Mouse (Mus musculus) CH12.LX (cell line): ENCODE results near the gene Rapgef4. TPM values are rescaled to one million over a fixed set of nuclear protein-coding genes. Genes with fewer than 3 reads are reported as not detected.

Experiments used
- DNase-seq: peaks from one replicate; pipeline ENCODE4 v3.0.0-alpha.2; 2013; ENCODE audit errors: extremely low read depth
- H3K27ac ChIP-seq: 2 replicates; pipeline ENCODE4 v1.5.1; 2012; ENCODE audit warnings: low read depth, mild to moderate bottlenecking, control low read depth, moderate library complexity; ENCODE audit not compliant: insufficient read depth
- H3K27me3 ChIP-seq: replicated peaks from 2 replicates; pipeline ENCODE3; 2012; ENCODE audit warnings: inconsistent platforms
- H3K36me3 ChIP-seq, 2 experiments: replicated peaks in 1 of 2; 2 replicates each; pipeline versions ENCODE3 to v1.6.1; 2012; ENCODE audit warnings: inconsistent platforms in 1 of 2, low read length in 1 of 2, mild to moderate bottlenecking in 1 of 2, mixed read lengths in 1 of 2, moderate library complexity in 1 of 2; ENCODE audit not compliant: control insufficient read depth in 1 of 2, insufficient read depth in 1 of 2
- H3K4me1 ChIP-seq, 2 experiments: 2 replicates each; pipeline ENCODE4 v1.6.1; 2012; ENCODE audit warnings: inconsistent platforms in 1 of 2, moderate library complexity in 1 of 2; ENCODE audit not compliant: insufficient read depth in 2 of 2, control insufficient read depth in 1 of 2
- H3K4me2 ChIP-seq: 2 replicates; pipeline ENCODE4 v1.6.1; 2012; ENCODE audit warnings: low read depth, mild to moderate bottlenecking, control low read depth; ENCODE audit not compliant: poor library complexity, insufficient read depth, severe bottlenecking
- H3K4me3 ChIP-seq, 3 experiments: fragments of 150-350 bp in 1 of 3; sonication (generic) in 1 of 3; replicated peaks in 1 of 3; 2 replicates each; pipeline versions ENCODE3 to v1.5.1; 2011 to 2012; ENCODE audit warnings: low read depth in 2 of 3, low read length in 2 of 3, mild to moderate bottlenecking in 2 of 3, moderate library complexity in 2 of 3, control low read depth in 1 of 3, improper control_type of control experiment in 1 of 3, inconsistent platforms in 1 of 3, mixed read lengths in 1 of 3; ENCODE audit not compliant: poor library complexity in 1 of 3
- H3K79me2 ChIP-seq: replicated peaks from 2 replicates; pipeline ENCODE4 v1.6.1; 2012; ENCODE audit warnings: mild to moderate bottlenecking, moderate library complexity; ENCODE audit not compliant: control insufficient read depth, poor library complexity, insufficient read depth, severe bottlenecking; ENCODE audit errors: extremely low read depth
- H3K9ac ChIP-seq: 2 replicates; pipeline ENCODE4 v1.6.1; 2012; ENCODE audit warnings: low read depth, mild to moderate bottlenecking, control low read depth, moderate library complexity; ENCODE audit not compliant: insufficient read depth
- H3K9me3 ChIP-seq: replicated peaks from 2 replicates; pipeline ENCODE3; 2012; ENCODE audit warnings: low read length, inconsistent platforms, mixed read lengths
- BHLHE40 ChIP-seq: IDR thresholded peaks from 2 replicates; pipeline ENCODE4 v1.6.1; 2011; ENCODE audit warnings: mild to moderate bottlenecking, low read depth, low read length, improper control_type of control experiment
- CHD1 ChIP-seq: IDR thresholded peaks from 2 replicates; pipeline ENCODE4 v1.6.1; 2012; ENCODE audit warnings: low read depth, low read length, improper control_type of control experiment, inconsistent platforms
- CTCF ChIP-seq, 2 experiments: IDR thresholded peaks in 1 of 2; conservative IDR thresholded peaks in 1 of 2; 2 replicates each; pipeline ENCODE4 v1.5.1; 2011 to 2012; ENCODE audit warnings: low read depth in 2 of 2, low read length in 2 of 2, improper control_type of control experiment in 1 of 2, inconsistent platforms in 1 of 2, mild to moderate bottlenecking in 1 of 2, moderate library complexity in 1 of 2
- E2F4 ChIP-seq: IDR thresholded peaks from 2 replicates; pipeline ENCODE4 v1.6.1; 2011; ENCODE audit warnings: low read depth, low read length, improper control_type of control experiment; ENCODE audit not compliant: insufficient replicate concordance
- ELF1 ChIP-seq: IDR thresholded peaks from 2 replicates; pipeline ENCODE4 v1.6.1; 2014; ENCODE audit warnings: low read depth, mild to moderate bottlenecking, inconsistent platforms, low read length, improper control_type of control experiment
- HCFC1 ChIP-seq: IDR thresholded peaks from 2 replicates; pipeline ENCODE4 v1.6.1; 2012; ENCODE audit warnings: low read depth, mild to moderate bottlenecking, inconsistent platforms, low read length, improper control_type of control experiment
- JUN ChIP-seq: IDR thresholded peaks from 2 replicates; pipeline ENCODE4 v1.6.1; 2011; ENCODE audit warnings: low read depth, mild to moderate bottlenecking, low read length, improper control_type of control experiment, moderate library complexity; ENCODE audit not compliant: insufficient read depth
- KAT2A ChIP-seq: IDR thresholded peaks from 2 replicates; pipeline ENCODE4 v1.6.1; 2012; ENCODE audit warnings: low read length, improper control_type of control experiment, inconsistent platforms; ENCODE audit not compliant: insufficient replicate concordance
- MAFK ChIP-seq: IDR thresholded peaks from 2 replicates; pipeline ENCODE4 v1.6.1; 2011; ENCODE audit warnings: low read length, improper control_type of control experiment; ENCODE audit not compliant: insufficient replicate concordance
- MAZ ChIP-seq: IDR thresholded peaks from 2 replicates; pipeline ENCODE4 v1.6.1; 2012; ENCODE audit warnings: low read depth, mild to moderate bottlenecking, inconsistent platforms, low read length, improper control_type of control experiment, moderate library complexity
- MEF2A ChIP-seq: IDR thresholded peaks from 2 replicates; pipeline ENCODE4 v1.6.1; 2014; ENCODE audit warnings: low read depth, mild to moderate bottlenecking, inconsistent platforms, low read length, improper control_type of control experiment, borderline replicate concordance
- MXI1 ChIP-seq: IDR thresholded peaks from 2 replicates; pipeline ENCODE4 v1.6.1; 2011; ENCODE audit warnings: mild to moderate bottlenecking, low read depth, low read length, improper control_type of control experiment
- MYC ChIP-seq: IDR thresholded peaks from 2 replicates; pipeline ENCODE4 v1.6.1; 2011; ENCODE audit warnings: low read depth, mild to moderate bottlenecking, improper control_type of control experiment, low read length
- NELFE ChIP-seq: IDR thresholded peaks from 2 replicates; pipeline ENCODE4 v1.6.1; 2011; ENCODE audit warnings: low read depth, low read length, improper control_type of control experiment
- NRF1 ChIP-seq: IDR thresholded peaks from 2 replicates; pipeline ENCODE4 v1.6.1; 2014; ENCODE audit warnings: low read depth, mild to moderate bottlenecking, inconsistent platforms, low read length, improper control_type of control experiment, moderate library complexity
- PAX5 ChIP-seq: IDR thresholded peaks from 2 replicates; pipeline ENCODE4 v1.6.1; 2012; ENCODE audit warnings: low read length, inconsistent platforms, mixed read lengths
- POLR2A ChIP-seq: IDR thresholded peaks from 2 replicates; pipeline ENCODE4 v1.6.1; 2011; ENCODE audit warnings: low read depth, mild to moderate bottlenecking, improper control_type of control experiment, low read length
- RAD21 ChIP-seq: IDR thresholded peaks from 2 replicates; pipeline ENCODE4 v1.6.1; 2011; ENCODE audit warnings: low read depth, mild to moderate bottlenecking, low read length, improper control_type of control experiment, moderate library complexity
- SIN3A ChIP-seq: IDR thresholded peaks from 2 replicates; pipeline ENCODE4 v1.6.1; 2012; ENCODE audit warnings: low read length, improper control_type of control experiment, inconsistent platforms
- SMC3 ChIP-seq: IDR thresholded peaks from 2 replicates; pipeline ENCODE4 v1.6.1; 2011; ENCODE audit warnings: low read depth, low read length, improper control_type of control experiment
- TBP ChIP-seq: conservative IDR thresholded peaks from 2 replicates; pipeline ENCODE4 v1.6.1; 2011; ENCODE audit warnings: low read depth, low read length, improper control_type of control experiment
- TCF12 ChIP-seq: IDR thresholded peaks from 2 replicates; pipeline ENCODE4 v1.6.1; 2014; ENCODE audit warnings: low read depth, mild to moderate bottlenecking, inconsistent platforms, low read length, improper control_type of control experiment
- USF1 ChIP-seq: IDR thresholded peaks from 2 replicates; pipeline ENCODE4 v1.6.1; 2014; ENCODE audit warnings: low read depth, mild to moderate bottlenecking, inconsistent platforms, low read length, improper control_type of control experiment
- ZKSCAN1 ChIP-seq: IDR thresholded peaks from 2 replicates; pipeline ENCODE4 v1.6.1; 2012; ENCODE audit warnings: low read depth, inconsistent platforms, low read length, improper control_type of control experiment, borderline replicate concordance
- ZNF384 ChIP-seq: IDR thresholded peaks from 2 replicates; pipeline ENCODE4 v1.6.1; 2012; ENCODE audit warnings: low read depth, low read length, improper control_type of control experiment, inconsistent platforms
- dilution Hi-C: fragments of 300-500 bp; cut with MboI; formaldehyde crosslinking; loops from 2 replicates; pipeline ENCODE4 v1.14.3; 2020; ENCODE audit warnings: low sequenced_read_pairs; ENCODE audit not compliant: extremely low pct_unique_long_range_greater_than_20kb, extremely low pct_ligation_motif_present
- in situ Hi-C: fragments of 300-500 bp; cut with MboI; formaldehyde crosslinking; loops from 3 replicates; pipeline ENCODE4 v1.14.3; 2019; ENCODE audit warnings: low sequenced_read_pairs, low pct_ligation_motif_present, low pct_unique_long_range_greater_than_20kb, mixed read lengths
- polyA plus RNA-seq: library from polyadenylated mRNA; unstranded; fragments of >175 nt; gene quantifications from 2 replicates; pipeline ENCODE4 v1.2.1, GENCODE M21; 2012; ENCODE audit warnings: low read depth; ENCODE audit not compliant: insufficient read length
- total RNA-seq, 2 experiments: library from RNA; depleted of rRNA; stranded (reverse); fragments of 300-350 nt in 1 of 2; fragments of >200 nt in 1 of 2; gene quantifications; 2 replicates each; pipeline ENCODE4 v1.2.3; 2012 to 2014

Gene Rapgef4
- total and polyA plus RNA-seq, 3 experiments = 0.12 to 0.13 TPM; not detected in 1

GRCm38 (mm10) chr2:72173844-72174243 lies 192.8 kb downstream of the Rapgef4 start:
- Histone ChIP-seq H3K9me3 (no peaks in the 10 kb centered on the region), H3K27me3 (no peaks in the 10 kb centered on the region), H3K4me3 (no peak overlapping the region), H3K4me2 (no peak overlapping the region), H3K36me3 (no peaks in the 10 kb centered on the region)
- in situ Hi-C loops = no loop called here
- no peak for DNase-seq
- TF ChIP-seq POLR2A = no peak
- no peak for TF ChIP-seq NRF1
- no peak for TF ChIP-seq RAD21
- no peak for TF ChIP-seq ELF1
- TF ChIP-seq USF1 = no peak
- no peak for TF ChIP-seq CTCF (conservative IDR thresholded peaks at IDR 0.05 in 1 of 2, IDR thresholded peaks at IDR 0.05 in 1 of 2; ENCODE audit: low read depth in 2 of 2, low read length in 2 of 2)
- no peak for TF ChIP-seq NELFE
- TF ChIP-seq SMC3 = no peak
- no peak for TF ChIP-seq CHD1
- TF ChIP-seq MAZ = no peak
- TF ChIP-seq ZNF384 = no peak
- no peak for TF ChIP-seq JUN
- no peak for TF ChIP-seq KAT2A
- no peak for TF ChIP-seq PAX5
- no peak for TF ChIP-seq TCF12
- TF ChIP-seq, all 38 proteins: peak for 0
- Histone ChIP-seq H3K9ac (no peak overlapping the region), H3K79me2 (no peaks in the 10 kb centered on the region), H3K4me1 (peaks cover 9 to 31% of the 10 kb centered on the region in 2 experiments), H3K27ac (no peak overlapping the region)
- dilution Hi-C loops = no loop called here

- Histone ChIP-seq H3K27ac (no peak overlapping the region), H3K27me3 (no peaks in the 10 kb centered on the region), H3K9ac (no peak overlapping the region), H3K4me3 (no peak overlapping the region), H3K9me3 (no peaks in the 10 kb centered on the region), H3K79me2 (no peaks in the 10 kb centered on the region), H3K4me2 (no peak overlapping the region), H3K4me1 (peaks cover 9 to 22% of the 10 kb centered on the region in 2 experiments), H3K36me3 (no peaks in the 10 kb centered on the region)
- no peak for TF ChIP-seq BHLHE40
- no peak for TF ChIP-seq HCFC1
- no peak for TF ChIP-seq ZKSCAN1
- no peak for TF ChIP-seq MXI1
- TF ChIP-seq ZNF384 = no peak
- no peak for TF ChIP-seq JUN
- no peak for TF ChIP-seq USF1
- TF ChIP-seq NELFE = no peak
- TF ChIP-seq TBP = no peak
- no peak for TF ChIP-seq MYC
- no peak for TF ChIP-seq SMC3
- TF ChIP-seq RAD21 = no peak
- no peak for TF ChIP-seq MEF2A
- no peak for TF ChIP-seq POLR2A
- TF ChIP-seq TCF12 = no peak
- no peak for TF ChIP-seq MAZ
- TF ChIP-seq E2F4 = no peak
- no peak for TF ChIP-seq SIN3A
- TF ChIP-seq KAT2A = no peak
- no peak for TF ChIP-seq MAFK
- in situ Hi-C loops = no loop called here
- DNase-seq = no peak
- dilution Hi-C loops = no loop called here
Observed at GRCm38 (mm10) chr2:72175536-72175935, 194.5 kb downstream of the Rapgef4 start.
